ENCODE assay signal across 8 mouse cellular contexts in the genomic region with DNA sequence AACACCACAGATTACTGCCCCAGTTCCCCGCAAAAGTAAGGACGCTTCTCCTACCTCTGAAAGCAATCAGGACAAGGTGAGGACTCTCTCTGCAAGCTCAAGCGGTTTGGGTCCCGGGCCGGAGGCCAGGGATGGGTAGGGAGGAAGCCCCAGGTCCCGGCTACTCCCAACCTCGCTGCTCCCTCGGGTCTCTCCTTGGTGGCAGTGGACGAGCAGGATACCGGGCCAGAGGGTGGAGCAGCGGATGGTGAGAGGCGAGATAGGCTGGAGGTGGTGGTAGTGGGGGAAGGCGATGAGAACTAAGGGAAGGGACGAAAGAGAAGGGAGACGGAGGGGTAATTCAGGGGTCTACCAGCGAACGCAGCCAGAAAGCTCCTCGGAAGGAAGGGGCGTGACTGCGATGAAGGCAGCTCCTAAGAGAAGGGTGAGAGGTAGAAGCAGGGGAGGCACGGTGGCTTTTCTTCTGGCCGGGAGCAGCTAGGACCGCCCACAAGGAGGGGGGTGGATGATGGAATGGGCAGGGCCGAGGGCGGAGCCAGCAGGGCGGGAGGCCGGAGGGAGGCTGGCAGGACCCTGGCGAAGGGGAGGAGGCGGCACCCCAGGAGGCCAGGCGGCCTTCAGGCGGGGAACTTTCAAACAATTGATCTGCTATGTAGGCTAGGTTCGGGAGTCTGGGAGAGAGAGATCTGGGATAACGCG. TPM values are rescaled to one million over a fixed set of nuclear protein-coding genes. Genes with fewer than 3 reads are reported as not detected.
DNase-seq lines count a peak whose midpoint lies in the region; ATAC-seq and TF ChIP-seq lines count a peak whose summit lies in the region.

A gene (minus strand): TSS at position 465 of the 699 bp plus-strand sequence.

- no peaks in the 10 kb centered on the region for H3K36me3 ChIP-seq in E14TG2a.4 (ENCODE audit: insufficient read depth, low read length)
- H3K36me3 ChIP-seq in forebrain, embryonic 12.5 days (replicated peaks) = no peaks in the 10 kb centered on the region
- no peaks in the 10 kb centered on the region for H3K36me3 ChIP-seq in heart, embryonic 16.5 days (ENCODE audit: control insufficient read depth, insufficient read depth)
- no peaks in the 10 kb centered on the region for H3K36me3 ChIP-seq in liver, postnatal 0 days (replicated peaks; ENCODE audit: insufficient read depth, low read length)
- no peaks in the 10 kb centered on the region for H3K36me3 ChIP-seq in neural tube, embryonic 13.5 days
- no peaks in the 10 kb centered on the region for H3K36me3 ChIP-seq in testis, adult 2 months (ENCODE audit: control insufficient read depth, insufficient read depth, low read length)

- TF ChIP-seq POLR2A in testis, adult 2 months (IDR thresholded peaks at IDR 0.05; ENCODE audit: control insufficient read depth, low read depth, low read length) = peak; percentile 27; the same call in 1 of the 2 replicates

- no peaks in the 10 kb centered on the region for H3K4me1 ChIP-seq in E14TG2a.4 (replicated peaks; ENCODE audit: low read depth, low read length)
- H3K4me1 ChIP-seq in forebrain, embryonic 12.5 days = peaks cover 7% of the 10 kb centered on the region; the same call in 1 of the 2 replicates
- no peaks in the 10 kb centered on the region for H3K4me1 ChIP-seq in heart, embryonic 16.5 days (ENCODE audit: control insufficient read depth, insufficient read depth, low read length)
- no peaks in the 10 kb centered on the region for H3K4me1 ChIP-seq in liver, postnatal 0 days (ENCODE audit: insufficient read depth)
- H3K4me1 ChIP-seq in neural tube, embryonic 13.5 days (replicated peaks) = peaks cover 6% of the 10 kb centered on the region; the same call in 1 of the 2 replicates
- peaks cover 3% of the 10 kb centered on the region; the same call in 1 of the 2 replicates for H3K4me1 ChIP-seq in testis, adult 2 months (ENCODE audit: control insufficient read depth, insufficient read depth, low read length)

- WGBS in forebrain, embryonic 12.5 days = 20% methylated on average over 34 of the region's 34 CpGs
- 12% methylated on average over 32 of the region's 34 CpGs for whole genome bisulfite sequencing in heart, embryonic 16.5 days
- 22% methylated on average over 31 of the region's 34 CpGs for WGBS in liver, postnatal 0 days (ENCODE audit: insufficient replicate concordance)
- 18% methylated on average over 30 of the region's 34 CpGs for WGBS in neural tube, embryonic 13.5 days

- no peak for TF ChIP-seq EP300 in liver, postnatal 0 days (IDR thresholded peaks at IDR 0.05; ENCODE audit: low read depth)

- ATAC-seq in forebrain, embryonic 12.5 days (ENCODE audit: low FRiP score) = peak; percentile 96
- ATAC-seq in heart, embryonic 16.5 days (replicated peaks; ENCODE audit: extremely low read depth, insufficient read depth, low FRiP score) = peak; percentile 96
- peak; percentile 91 for ATAC-seq in liver, postnatal 0 days
- peak; percentile 95 for ATAC-seq in neural tube, embryonic 13.5 days (ENCODE audit: low read depth)

- DNase-seq in c-Kit-positive CD71-positive TER-119-positive erythroid progenitor cells, embryonic 14.5 days (ENCODE audit: low spot score) = peak; percentile 72
- DNase-seq in kidney, postnatal 36 days = peak; percentile 91 to 92
- peak; percentile 86 for DNase-seq in liver, postnatal 0 days

- no peaks in the 10 kb centered on the region for H3K9me3 ChIP-seq in E14TG2a.4 (ENCODE audit: low read length)
- no peaks in the 10 kb centered on the region for H3K9me3 ChIP-seq in forebrain, embryonic 12.5 days
- H3K9me3 ChIP-seq in heart, embryonic 16.5 days (replicated peaks; ENCODE audit: control insufficient read depth, low read length) = no peaks in the 10 kb centered on the region
- no peaks in the 10 kb centered on the region for H3K9me3 ChIP-seq in liver, postnatal 0 days (ENCODE audit: low read length)
- H3K9me3 ChIP-seq in neural tube, embryonic 13.5 days = no peaks in the 10 kb centered on the region

- no peak for TF ChIP-seq CTCF in E14TG2a.4 (conservative IDR thresholded peaks at IDR 0.05; ENCODE audit: low read length)
- TF ChIP-seq CTCF in liver, postnatal 0 days (IDR thresholded peaks at IDR 0.05; ENCODE audit: low read depth) = no peak
- TF ChIP-seq CTCF in testis, adult 2 months (IDR thresholded peaks at IDR 0.05; ENCODE audit: control insufficient read depth, insufficient read depth, insufficient replicate concordance, low read depth, low read length) = no peak

- peak within 1 kb of the TSS; percentile 71 for H3K4me3 ChIP-seq in E14TG2a.4 (replicated peaks; ENCODE audit: low read length)
- H3K4me3 ChIP-seq in forebrain, embryonic 12.5 days (replicated peaks) = peak within 1 kb of the TSS; percentile 48
- peak within 1 kb of the TSS; percentile 66 for H3K4me3 ChIP-seq in heart, embryonic 16.5 days (ENCODE audit: low read length)
- H3K4me3 ChIP-seq in liver, postnatal 0 days (ENCODE audit: low read depth, low read length) = peak within 1 kb of the TSS; percentile 55
- H3K4me3 ChIP-seq in neural tube, embryonic 13.5 days = peak within 1 kb of the TSS; percentile 51
- peak within 1 kb of the TSS; percentile 33 for H3K4me3 ChIP-seq in testis, adult 2 months (ENCODE audit: control insufficient read depth, low read depth, low read length)

- H3K27me3 ChIP-seq in E14TG2a.4 (ENCODE audit: insufficient read depth, low read length) = 0 out of 2 replicates have a peak, but pooled peaks cover 9% of the 10 kb centered on the region
- no peaks in the 10 kb centered on the region for H3K27me3 ChIP-seq in forebrain, embryonic 12.5 days
- no peaks in the 10 kb centered on the region for H3K27me3 ChIP-seq in heart, embryonic 16.5 days (ENCODE audit: control insufficient read depth, insufficient read depth, low read length)
- no peaks in the 10 kb centered on the region for H3K27me3 ChIP-seq in liver, postnatal 0 days (ENCODE audit: insufficient read depth, low read length)
- H3K27me3 ChIP-seq in neural tube, embryonic 13.5 days = no peaks in the 10 kb centered on the region
- H3K27me3 ChIP-seq in testis, adult 2 months (ENCODE audit: control insufficient read depth, insufficient read depth, low read length) = no peaks in the 10 kb centered on the region

- H3K4me2 ChIP-seq in forebrain, embryonic 12.5 days = peak within 1 kb of the TSS; percentile 53
- peak within 1 kb of the TSS; percentile 81 for H3K4me2 ChIP-seq in heart, embryonic 16.5 days (ENCODE audit: low read depth, low read length)
- H3K4me2 ChIP-seq in liver, postnatal 0 days (ENCODE audit: low read depth, low read length) = peak within 1 kb of the TSS; percentile 74
- peak within 1 kb of the TSS; percentile 61 for H3K4me2 ChIP-seq in neural tube, embryonic 13.5 days

- peak within 1 kb of the TSS; percentile 50 for H3K9ac ChIP-seq in forebrain, embryonic 12.5 days
- peak within 1 kb of the TSS; percentile 66 for H3K9ac ChIP-seq in heart, embryonic 16.5 days (ENCODE audit: low read length)
- H3K9ac ChIP-seq in liver, postnatal 0 days (replicated peaks) = peak within 1 kb of the TSS; percentile 51
- H3K9ac ChIP-seq in neural tube, embryonic 13.5 days = peak within 1 kb of the TSS; percentile 70

- H3K27ac ChIP-seq in forebrain, embryonic 12.5 days = no peak within 1 kb of the TSS
- peak within 1 kb of the TSS; percentile 51; the same call in 1 of the 2 replicates for H3K27ac ChIP-seq in heart, embryonic 16.5 days (ENCODE audit: low read length)
- H3K27ac ChIP-seq in liver, postnatal 0 days (ENCODE audit: low read depth) = peak within 1 kb of the TSS; percentile 69
- H3K27ac ChIP-seq in neural tube, embryonic 13.5 days (replicated peaks) = no peak within 1 kb of the TSS
- H3K27ac ChIP-seq in testis, adult 2 months (ENCODE audit: control insufficient read depth, insufficient read depth, low read depth, low read length) = peak within 1 kb of the TSS; percentile 42

RNA-seq across cellular contexts. Expression of the gene that starts here (rescaled TPM):
- 15.5 and 18.3 TPM in 2 replicates for polyA plus RNA-seq in forebrain, embryonic 12.5 days (2016; fragmentation: Nextera tagmentation; extraction: Ambion mirVana)
- 4.5 and 4.8 TPM in 2 replicates for polyA plus RNA-seq in heart, embryonic 16.5 days (2015; fragmentation: Nextera tagmentation; extraction: Ambion mirVana)
- polyA plus RNA-seq in liver, postnatal 0 days (2015; fragmentation: Nextera tagmentation; extraction: Ambion mirVana) = 4.3 and 4.9 TPM in 2 replicates
- 11.0 and 13.9 TPM in 2 replicates for polyA plus RNA-seq in neural tube, embryonic 13.5 days (2015; fragmentation: Nextera tagmentation; extraction: Ambion mirVana)
- polyA plus RNA-seq in testis, adult 2 months (2012; rRNA removed) = 6.3 and 6.8 TPM in 2 replicates

Comparison
In these comparisons a context has a peak if more than half of its experiments do, and no peak if none do; other contexts are left out.
1. H3K27ac ChIP-seq: peak in heart, embryonic 16.5 days (single experiment), liver, postnatal 0 days (single experiment) and testis, adult 2 months (single experiment); none in forebrain, embryonic 12.5 days (single experiment) and neural tube, embryonic 13.5 days (single experiment).
2. Peak in every context shown above with its lines, with median percentiles within 50 percentile points of each other: H3K4me3 ChIP-seq, DNase-seq, ATAC-seq, H3K4me2 ChIP-seq and H3K9ac ChIP-seq.